In genomic region chr7:119861335-119862091, GRCm38 (mm10) we compare ENCODE assay signal across 8 mouse cellular contexts. TPM values are rescaled to one million over a fixed set of nuclear protein-coding genes. Genes with fewer than 3 reads are reported as not detected.
A peak's percentile ranks its signal among the peaks of the same experiment; 100 is the strongest.
DNase-seq lines count a peak whose midpoint lies in the region; ATAC-seq and TF ChIP-seq lines count a peak whose summit lies in the region.

No protein-coding gene starts in this region.

- ATAC-seq in embryonic facial prominence, embryonic 12.5 days (ENCODE audit: insufficient number of reproducible peaks, insufficient read depth, low FRiP score, low TSS enrichment) = peak; percentile 86
- peak; percentile 86 for ATAC-seq in kidney, embryonic 15.5 days (replicated peaks; ENCODE audit: low FRiP score)
- ATAC-seq in liver, embryonic 14.5 days (ENCODE audit: insufficient read depth) = 0 out of 2 replicates have a peak, but pooled peaks have one; percentile 14
- ATAC-seq in neural tube, embryonic 13.5 days (ENCODE audit: low read depth) = peak; percentile 81

- 24% methylated on average over 6 of the region's 6 CpGs for WGBS in embryonic facial prominence, embryonic 12.5 days
- WGBS in heart, embryonic 10.5 days = 46% methylated on average over 6 of the region's 6 CpGs
- 43% methylated on average over 6 of the region's 6 CpGs for WGBS in kidney, embryonic 15.5 days
- 40% methylated on average over 6 of the region's 6 CpGs for WGBS in liver, embryonic 14.5 days (ENCODE audit: insufficient replicate concordance)
- WGBS in neural tube, embryonic 13.5 days = 19% methylated on average over 6 of the region's 6 CpGs

- no peak overlapping the region for H3K9ac ChIP-seq in embryonic facial prominence, embryonic 12.5 days
- H3K9ac ChIP-seq in kidney, embryonic 15.5 days = no peak overlapping the region
- H3K9ac ChIP-seq in liver, embryonic 14.5 days (replicated peaks) = no peak overlapping the region
- H3K9ac ChIP-seq in neural tube, embryonic 13.5 days = peak overlapping the region; percentile 53

- no peak for TF ChIP-seq CTCF in liver, embryonic 14.5 days (IDR thresholded peaks at IDR 0.05; ENCODE audit: low read depth)

- peaks cover 23% of the 10 kb centered on the region for H3K36me3 ChIP-seq in embryonic facial prominence, embryonic 12.5 days
- H3K36me3 ChIP-seq in heart, embryonic 10.5 days = peaks cover 19% of the 10 kb centered on the region
- peaks cover 39% of the 10 kb centered on the region for H3K36me3 ChIP-seq in kidney, embryonic 15.5 days
- H3K36me3 ChIP-seq in liver, embryonic 14.5 days (replicated peaks; ENCODE audit: control insufficient read depth, insufficient read depth, low read depth) = no peaks in the 10 kb centered on the region
- peaks cover 24% of the 10 kb centered on the region for H3K36me3 ChIP-seq in neural tube, embryonic 13.5 days

- H3K4me2 ChIP-seq in embryonic facial prominence, embryonic 12.5 days (replicated peaks) = 0 out of 2 replicates have a peak overlapping the region, but pooled peaks have one; percentile 0
- no peak overlapping the region for H3K4me2 ChIP-seq in kidney, embryonic 15.5 days
- no peak overlapping the region for H3K4me2 ChIP-seq in liver, embryonic 14.5 days (ENCODE audit: low read depth)
- H3K4me2 ChIP-seq in neural tube, embryonic 13.5 days = no peak overlapping the region

- peak; percentile 72 for DNase-seq in CD4-positive helper T cell, adult 2 months (ENCODE audit: low read depth, low spot score)
- DNase-seq in adrenal gland, adult 8-10 months = peak; percentile 42
- peak; percentile 79 for DNase-seq in heart, embryonic 10.5 days (ENCODE audit: low spot score)
- DNase-seq in liver, embryonic 14.5 days (ENCODE audit: low read depth in 3 of 3, low spot score in 3 of 3) = no peak
- peak; percentile 72 for DNase-seq in thymus, postnatal 4 days

- H3K27me3 ChIP-seq in embryonic facial prominence, embryonic 12.5 days = no peaks in the 10 kb centered on the region
- H3K27me3 ChIP-seq in heart, embryonic 10.5 days (ENCODE audit: insufficient read depth, poor library complexity, severe bottlenecking) = no peaks in the 10 kb centered on the region
- no peaks in the 10 kb centered on the region for H3K27me3 ChIP-seq in kidney, embryonic 15.5 days
- no peaks in the 10 kb centered on the region for H3K27me3 ChIP-seq in liver, embryonic 14.5 days (ENCODE audit: control insufficient read depth, insufficient read depth, low read length)
- no peaks in the 10 kb centered on the region for H3K27me3 ChIP-seq in neural tube, embryonic 13.5 days

- peaks cover 22% of the 10 kb centered on the region for H3K4me1 ChIP-seq in embryonic facial prominence, embryonic 12.5 days
- H3K4me1 ChIP-seq in heart, embryonic 10.5 days = peaks cover 31% of the 10 kb centered on the region
- H3K4me1 ChIP-seq in kidney, embryonic 15.5 days = peaks cover 8% of the 10 kb centered on the region
- peaks cover 2 to 11% of the 10 kb centered on the region in 2 experiments for H3K4me1 ChIP-seq in liver, embryonic 14.5 days (replicated peaks; ENCODE audit: control insufficient read depth in 2 of 2, insufficient read depth in 2 of 2, low read length in 1 of 2)
- H3K4me1 ChIP-seq in neural tube, embryonic 13.5 days (replicated peaks) = peaks cover 22% of the 10 kb centered on the region

- H3K27ac ChIP-seq in embryonic facial prominence, embryonic 12.5 days = peak overlapping the region; percentile 86
- H3K27ac ChIP-seq in heart, embryonic 10.5 days = peak overlapping the region; percentile 65
- peak overlapping the region; percentile 74 for H3K27ac ChIP-seq in kidney, embryonic 15.5 days
- no peak overlapping the region for H3K27ac ChIP-seq in liver, embryonic 14.5 days
- H3K27ac ChIP-seq in neural tube, embryonic 13.5 days (replicated peaks) = peak overlapping the region; percentile 72

- no peak overlapping the region for H3K4me3 ChIP-seq in embryonic facial prominence, embryonic 12.5 days
- H3K4me3 ChIP-seq in heart, embryonic 10.5 days = no peak overlapping the region
- H3K4me3 ChIP-seq in kidney, embryonic 15.5 days (replicated peaks) = no peak overlapping the region
- H3K4me3 ChIP-seq in liver, embryonic 14.5 days (ENCODE audit: insufficient read depth in 1 of 2, low read depth in 2 of 2, low read length in 2 of 2) = no peak overlapping the region
- H3K4me3 ChIP-seq in neural tube, embryonic 13.5 days = no peak overlapping the region

- no peak for TF ChIP-seq EP300 in liver, embryonic 14.5 days (IDR thresholded peaks at IDR 0.05; ENCODE audit: low read depth)

- no peaks in the 10 kb centered on the region for H3K9me3 ChIP-seq in embryonic facial prominence, embryonic 12.5 days
- no peaks in the 10 kb centered on the region for H3K9me3 ChIP-seq in heart, embryonic 10.5 days
- no peaks in the 10 kb centered on the region for H3K9me3 ChIP-seq in kidney, embryonic 15.5 days (replicated peaks)
- H3K9me3 ChIP-seq in liver, embryonic 14.5 days (ENCODE audit: control insufficient read depth, low read length) = no peaks in the 10 kb centered on the region
- H3K9me3 ChIP-seq in neural tube, embryonic 13.5 days = no peaks in the 10 kb centered on the region

RNA-seq across cellular contexts. Expression of gene Lyrm1, which starts 34.1 kb away (rescaled TPM):
- 1 to 10 TPM; 5.7 to 6.9 (median 5.8) TPM for total RNA-seq in adrenal gland, adult 8-10 months (2022)
- 11.0 and 11.5 TPM in 2 replicates for polyA plus RNA-seq in embryonic facial prominence, embryonic 12.5 days (2016; fragmentation: Nextera tagmentation; extraction: Ambion mirVana)
- polyA plus RNA-seq in heart, embryonic 10.5 days (2016; fragmentation: Nextera tagmentation; extraction: Ambion mirVana) = 7.7 and 10.8 TPM in 2 replicates
- 6.9 and 8.1 TPM in 2 replicates for polyA plus RNA-seq in kidney, embryonic 15.5 days (2015; fragmentation: Nextera tagmentation; extraction: Ambion mirVana)
- polyA plus RNA-seq in liver, embryonic 14.5 days (2012; rRNA removed) = 1.00 and 1.4 TPM in 2 replicates
- 2.0 and 3.2 TPM in 2 replicates for polyA plus RNA-seq in liver, embryonic 14.5 days (2014; fragmentation: Nextera tagmentation; extraction: Ambion mirVana)
- 20.0 and 20.1 TPM in 2 replicates for polyA plus RNA-seq in neural tube, embryonic 13.5 days (2015; fragmentation: Nextera tagmentation; extraction: Ambion mirVana)

RNA-seq across cellular contexts. Expression of gene Dcun1d3, which starts 34.6 kb away (rescaled TPM):
- total RNA-seq in adrenal gland, adult 8-10 months (2022) = 10 to 100 TPM; 21.8 to 35.5 (median 26.6) TPM
- polyA plus RNA-seq in embryonic facial prominence, embryonic 12.5 days (2016; fragmentation: Nextera tagmentation; extraction: Ambion mirVana) = 12.5 and 13.4 TPM in 2 replicates
- 7.4 and 10.1 TPM in 2 replicates for polyA plus RNA-seq in heart, embryonic 10.5 days (2016; fragmentation: Nextera tagmentation; extraction: Ambion mirVana)
- polyA plus RNA-seq in kidney, embryonic 15.5 days (2015; fragmentation: Nextera tagmentation; extraction: Ambion mirVana) = 9.9 and 10.5 TPM in 2 replicates
- 0.63 and 0.87 TPM in 2 replicates for polyA plus RNA-seq in liver, embryonic 14.5 days (2012; rRNA removed)
- polyA plus RNA-seq in liver, embryonic 14.5 days (2014; fragmentation: Nextera tagmentation; extraction: Ambion mirVana) = 1.2 and 1.9 TPM in 2 replicates
- polyA plus RNA-seq in neural tube, embryonic 13.5 days (2015; fragmentation: Nextera tagmentation; extraction: Ambion mirVana) = 15.3 and 17.7 TPM in 2 replicates

Comparison
In these comparisons a context has a peak if more than half of its experiments do, and no peak if none do; other contexts are left out.
1. DNase-seq: peak in CD4-positive helper T cell, adult 2 months (single experiment), adrenal gland, adult 8-10 months (single experiment), heart, embryonic 10.5 days (single experiment) and thymus, postnatal 4 days (single experiment); none in liver, embryonic 14.5 days (0 of 3).
2. ATAC-seq: peak in every context shown above with its lines; median percentile 86 in embryonic facial prominence, embryonic 12.5 days; 86 in kidney, embryonic 15.5 days; 81 in neural tube, embryonic 13.5 days; 14 in liver, embryonic 14.5 days.